Mouse (Mus musculus) liver, embryonic 14.5 days (tissue): Measurements from ENCODE around the gene Ptpa.

ENCODE experiments used
- CTCF ChIP-seq: IDR thresholded peaks from 2 replicates; pipeline ENCODE4 v1.5.1; 2016; ENCODE audit warnings: antibody characterized with exemption, low read depth, control low read depth
- EP300 ChIP-seq: IDR thresholded peaks from 2 replicates; pipeline ENCODE4 v1.6.1; 2016; ENCODE audit warnings: antibody characterized with exemption, low read depth

- TF ChIP-seq CTCF (no peak), EP300 (no peak)
Observed at GRCm38 (mm10) chr2:30454587-30454986, 38.7 kb downstream of the Ptpa start.
